Mouse (Mus musculus) liver, adult 2 months (tissue): ENCODE measurements around the gene Atp5h. TPM values are rescaled to one million over a fixed set of nuclear protein-coding genes. Genes with fewer than 3 reads are reported as not detected.

ENCODE experiments used
- DNase-seq: peaks from one replicate; pipeline ENCODE4 v3.0.0-alpha.2; 2011; ENCODE audit warnings: low read depth, low spot score; ENCODE audit errors: extremely low read depth
- H3K27ac ChIP-seq: fragments of 200-500 bp; replicated peaks from 2 replicates; pipeline ENCODE4 v1.5.1; 2012; ENCODE audit warnings: low read depth, mild to moderate bottlenecking, control low read depth, inconsistent platforms, low read length; ENCODE audit not compliant: insufficient read depth
- H3K27me3 ChIP-seq: fragments of 200-500 bp; 2 replicates; pipeline ENCODE4 v1.6.1; 2012; ENCODE audit warnings: mild to moderate bottlenecking, moderate library complexity, low read length, inconsistent platforms; ENCODE audit not compliant: control insufficient read depth, insufficient read depth
- H3K36me3 ChIP-seq: fragments of 200-500 bp; 2 replicates; pipeline ENCODE4 v1.6.1; 2012; ENCODE audit warnings: low read length, inconsistent platforms; ENCODE audit not compliant: control insufficient read depth, insufficient read depth
- H3K4me1 ChIP-seq: fragments of 200-500 bp; 2 replicates; pipeline ENCODE4 v1.6.1; 2011; ENCODE audit warnings: low read length; ENCODE audit not compliant: control insufficient read depth, insufficient read depth
- H3K4me3 ChIP-seq: fragments of 200-500 bp; 2 replicates; pipeline ENCODE4 v1.5.1; 2011; ENCODE audit warnings: low read depth, mild to moderate bottlenecking, control low read depth, low read length, moderate library complexity; ENCODE audit not compliant: insufficient read depth
- H3K79me2 ChIP-seq: fragments of 200-500 bp; 2 replicates; pipeline ENCODE4 v1.6.1; 2012; ENCODE audit warnings: inconsistent platforms, mild to moderate bottlenecking, low read length, moderate library complexity; ENCODE audit not compliant: control insufficient read depth, insufficient read depth
- H3K9ac ChIP-seq: fragments of 200-500 bp; 2 replicates; pipeline ENCODE4 v1.6.1; 2012; ENCODE audit warnings: low read depth, mild to moderate bottlenecking, control low read depth, inconsistent platforms, low read length
- CTCF ChIP-seq: fragments of 200-500 bp; IDR thresholded peaks from 2 replicates; pipeline ENCODE4 v1.5.1; 2011; ENCODE audit warnings: low read depth, low read length, control low read depth
- POLR2A ChIP-seq: fragments of 200-500 bp; IDR thresholded peaks from 2 replicates; pipeline ENCODE4 v1.6.1; 2011; ENCODE audit warnings: low read length, control low read depth; ENCODE audit not compliant: insufficient read depth; ENCODE audit errors: extremely low read depth
- WGBS: fragments of 180-500 bp; shearing (Covaris S2); methylation state at CpG from one replicate; pipeline ENCODE4 v1.1.7; 2018; 5-methylcytosine and 5-hydroxymethylcytosine counted together
- polyA plus RNA-seq: library from polyadenylated mRNA; depleted of rRNA; stranded (reverse); fragments of >200 nt; gene quantifications from 2 replicates; pipeline ENCODE4 v1.2.3, GENCODE M21; 2012; rRNA removed
- total RNA-seq: library from RNA; depleted of rRNA; stranded (reverse); fragments of >200 nt; gene quantifications from 2 replicates; pipeline ENCODE4 v1.2.3, GENCODE M21; 2014; rRNA removed

The Atp5h gene
- total and polyA plus RNA-seq, 2 experiments, result 103 to 648 TPM

DNA sequence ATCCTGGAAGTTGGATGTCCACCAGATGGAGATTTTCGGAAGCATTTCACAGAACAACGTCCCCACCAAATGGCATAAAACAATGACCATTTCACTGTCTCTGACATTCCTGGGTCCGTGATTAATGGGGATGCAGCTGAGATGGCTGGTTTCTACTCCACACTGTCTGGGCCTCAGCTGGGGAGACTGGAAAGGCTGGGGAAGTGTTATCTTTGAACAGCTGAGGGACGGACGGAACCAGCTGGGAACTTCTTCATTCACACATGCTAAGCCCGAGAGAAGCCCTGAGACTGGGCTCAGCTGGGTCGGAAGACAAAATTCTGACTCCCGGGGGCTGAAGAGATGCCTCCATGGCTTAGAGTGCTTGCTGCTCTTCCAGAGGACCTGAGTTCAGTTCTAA, 48.4 kb downstream of the Atp5h start:
- Histone ChIP-seq H3K9ac (no peak overlapping the region), H3K27me3 (peaks cover 4% of the 10 kb centered on the region), H3K79me2 (no peaks in the 10 kb centered on the region), H3K27ac (no peak overlapping the region), H3K4me1 (peaks cover 5% of the 10 kb centered on the region), H3K4me3 (no peak overlapping the region), H3K36me3 (no peaks in the 10 kb centered on the region)
- DNase-seq, result no peak
- WGBS, result 83% methylated on average over 8 of the region's 8 CpGs
- TF ChIP-seq CTCF (no peak), POLR2A (no peak)

- no peak overlapping the region for H3K27ac ChIP-seq
- H3K9ac ChIP-seq, result no peak overlapping the region
- H3K79me2 ChIP-seq, result no peaks in the 10 kb centered on the region
- no peaks in the 10 kb centered on the region for H3K36me3 ChIP-seq
- no peak for DNase-seq
- H3K27me3 ChIP-seq, result peaks cover 4% of the 10 kb centered on the region
- no peak for TF ChIP-seq CTCF
- no peak for TF ChIP-seq POLR2A
- H3K4me1 ChIP-seq, result peaks cover 5% of the 10 kb centered on the region
- H3K4me3 ChIP-seq, result no peak overlapping the region
- 80% methylated on average over 7 of the region's 7 CpGs for WGBS
Measured at GRCm38 (mm10) chr11:115370368-115370767, 49.4 kb downstream of the Atp5h start.

- Histone ChIP-seq H3K79me2 (no peaks in the 10 kb centered on the region), H3K4me1 (peaks cover 2% of the 10 kb centered on the region; the same call in 1 of the 2 replicates), H3K9ac (peak within 1 kb of the TSS; percentile 64), H3K36me3 (no peaks in the 10 kb centered on the region), H3K4me3 (peak within 1 kb of the TSS; percentile 61), H3K27me3 (peaks cover 4% of the 10 kb centered on the region), H3K27ac (no peak within 1 kb of the TSS)
- under 1% methylated on average over 39 of the region's 39 CpGs for WGBS
- DNase-seq, result peak; percentile 38
- no peak for TF ChIP-seq CTCF
- TF ChIP-seq POLR2A, result 0 out of 2 replicates have a peak, but pooled peaks have one; percentile 14
Measured at GRCm38 (mm10) chr11:115367395-115367944, 52.3 kb downstream of the Atp5h start, which contains the start of gene Hid1. TSS of gene Hid1 (minus strand) at chr11:115367756.

- Histone ChIP-seq H3K27ac (no peak overlapping the region; the same call in 1 of the 2 replicates), H3K4me3 (peak overlapping the region; percentile 61), H3K4me1 (peaks cover 2% of the 10 kb centered on the region; the same call in 1 of the 2 replicates), H3K79me2 (no peaks in the 10 kb centered on the region), H3K9ac (peak overlapping the region; percentile 64), H3K36me3 (no peaks in the 10 kb centered on the region), H3K27me3 (peaks cover 4% of the 10 kb centered on the region)
- no peak for DNase-seq
- 11% methylated on average over 28 of the region's 28 CpGs for WGBS
- TF ChIP-seq POLR2A, result no peak
- TF ChIP-seq CTCF, result no peak
Measured at GRCm38 (mm10) chr11:115366706-115367394, 52.9 kb downstream of the Atp5h start.

DNA sequence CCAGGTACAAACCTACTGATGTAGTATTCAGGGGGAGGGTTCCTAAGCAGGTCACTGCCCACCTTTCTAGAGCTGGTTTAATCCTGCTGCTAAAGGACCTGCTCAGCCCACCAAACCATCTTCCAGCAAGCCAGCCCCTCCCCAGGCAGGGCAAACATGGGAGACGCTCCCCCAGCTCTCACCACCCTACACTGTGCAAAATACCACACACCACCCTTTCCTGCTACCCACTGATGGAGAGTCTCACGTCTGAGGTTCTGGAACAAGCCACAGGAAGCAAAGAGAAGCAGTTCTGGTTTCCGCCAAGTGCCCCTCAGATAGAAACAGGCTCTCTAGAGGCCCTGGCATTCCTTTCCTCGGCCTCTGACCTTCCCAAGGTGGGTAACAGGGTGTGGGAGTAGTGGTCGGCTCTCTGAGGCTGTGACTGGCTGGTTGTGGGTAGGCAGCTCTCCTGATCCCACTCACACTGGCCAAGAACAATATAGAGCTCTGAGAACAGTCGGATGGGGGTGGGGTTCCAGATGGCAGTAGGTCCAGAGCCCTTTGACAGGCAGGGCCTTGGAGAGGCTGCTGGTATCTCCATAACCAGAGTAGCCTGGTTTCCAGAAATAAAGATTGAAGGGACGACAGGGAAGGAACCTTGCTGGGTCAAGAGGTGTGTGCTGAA, 53.6 kb downstream of the Atp5h start:
- Histone ChIP-seq H3K79me2 (no peaks in the 10 kb centered on the region), H3K27me3 (peaks cover 4% of the 10 kb centered on the region), H3K4me3 (no peak overlapping the region), H3K27ac (no peak overlapping the region; the same call in 1 of the 2 replicates), H3K4me1 (peaks cover 2% of the 10 kb centered on the region; the same call in 1 of the 2 replicates), H3K9ac (no peak overlapping the region), H3K36me3 (no peaks in the 10 kb centered on the region)
- 69% methylated on average over 7 of the region's 7 CpGs for WGBS
- TF ChIP-seq CTCF, result no peak
- TF ChIP-seq POLR2A, result no peak
- no peak for DNase-seq

Other genes with a start within 250 kb of the Atp5h start
- 5.3 and 8.1 TPM in 2 replicates for gene Tmem104, start 232.5 kb downstream of the Atp5h start, total RNA-seq
- gene Tmem104, start 232.5 kb downstream of the Atp5h start, polyA plus RNA-seq, result 8.7 and 9.1 TPM in 2 replicates
- gene Nat9, start 232.1 kb downstream of the Atp5h start, total RNA-seq, result 42.7 and 43.7 TPM in 2 replicates
- gene Nat9, start 232.1 kb downstream of the Atp5h start, polyA plus RNA-seq, result 28.7 and 35.2 TPM in 2 replicates
- under 0.01 TPM in 1 of 2 replicates, not detected in the other for gene Grin2c, start 152.7 kb downstream of the Atp5h start, total RNA-seq
- 0.05 and 0.07 TPM in 2 replicates for gene Grin2c, start 152.7 kb downstream of the Atp5h start, polyA plus RNA-seq
- 13.7 and 15.8 TPM in 2 replicates for gene Fdxr, start 142.9 kb downstream of the Atp5h start, total RNA-seq
- gene Fdxr, start 142.9 kb downstream of the Atp5h start, polyA plus RNA-seq, result 28.3 and 28.4 TPM in 2 replicates
- 56.1 and 78.8 TPM in 2 replicates for gene Fads6, start 122.3 kb downstream of the Atp5h start, total RNA-seq
- gene Fads6, start 122.3 kb downstream of the Atp5h start, polyA plus RNA-seq, result 55.3 and 66.0 TPM in 2 replicates
- gene Otop2, start 112.8 kb downstream of the Atp5h start, total RNA-seq, result not detected in 2 replicates
- gene Otop2, start 112.8 kb downstream of the Atp5h start, polyA plus RNA-seq, result not detected in 2 replicates
- gene Ush1g, start 97.9 kb downstream of the Atp5h start, total RNA-seq, result 0.20 and 0.28 TPM in 2 replicates
- 0.26 and 0.50 TPM in 2 replicates for gene Ush1g, start 97.9 kb downstream of the Atp5h start, polyA plus RNA-seq
- not detected in 2 replicates for gene Otop3, start 85.2 kb downstream of the Atp5h start, total RNA-seq
- not detected in 2 replicates for gene Otop3, start 85.2 kb downstream of the Atp5h start, polyA plus RNA-seq
- 0.55 and 1.3 TPM in 2 replicates for gene Hid1, start 52.2 kb downstream of the Atp5h start, total RNA-seq
- 1.1 and 3.1 TPM in 2 replicates for gene Hid1, start 52.2 kb downstream of the Atp5h start, polyA plus RNA-seq
- 1.3 and 1.4 TPM in 2 replicates for gene Cdr2l, start 38.0 kb downstream of the Atp5h start, total RNA-seq
- gene Cdr2l, start 38.0 kb downstream of the Atp5h start, polyA plus RNA-seq, result 2.4 and 2.7 TPM in 2 replicates
- gene Mrpl58, start 16.2 kb downstream of the Atp5h start, total RNA-seq, result 54.7 and 67.2 TPM in 2 replicates
- 67.5 and 70.0 TPM in 2 replicates for gene Mrpl58, start 16.2 kb downstream of the Atp5h start, polyA plus RNA-seq
- gene Kctd2, start 166 bp upstream of the Atp5h start, total RNA-seq, result 10.0 and 14.2 TPM in 2 replicates
- 18.2 and 21.1 TPM in 2 replicates for gene Kctd2, start 166 bp upstream of the Atp5h start, polyA plus RNA-seq
- gene Trim80, start 20.6 kb upstream of the Atp5h start, total RNA-seq, result 0.74 and 0.94 TPM in 2 replicates
- 2.0 and 4.0 TPM in 2 replicates for gene Trim80, start 20.6 kb upstream of the Atp5h start, polyA plus RNA-seq
- gene Slc16a5, start 42.5 kb upstream of the Atp5h start, total RNA-seq, result 23.0 and 36.3 TPM in 2 replicates
- gene Slc16a5, start 42.5 kb upstream of the Atp5h start, polyA plus RNA-seq, result 49.1 and 101 TPM in 2 replicates
- 1.6 and 1.7 TPM in 2 replicates for gene Armc7, start 55.7 kb upstream of the Atp5h start, total RNA-seq
- gene Armc7, start 55.7 kb upstream of the Atp5h start, polyA plus RNA-seq, result 3.2 and 4.0 TPM in 2 replicates
- gene Nt5c, start 71.9 kb upstream of the Atp5h start, total RNA-seq, result 39.2 and 39.5 TPM in 2 replicates
- 29.6 and 32.6 TPM in 2 replicates for gene Nt5c, start 71.9 kb upstream of the Atp5h start, polyA plus RNA-seq
- 14.1 and 17.2 TPM in 2 replicates for gene Jpt1, start 94.4 kb upstream of the Atp5h start, total RNA-seq
- 25.1 and 28.4 TPM in 2 replicates for gene Jpt1, start 94.4 kb upstream of the Atp5h start, polyA plus RNA-seq
- 106 and 107 TPM in 2 replicates for gene Sumo2, start 116.3 kb upstream of the Atp5h start, total RNA-seq
- gene Sumo2, start 116.3 kb upstream of the Atp5h start, polyA plus RNA-seq, result 24.0 and 27.2 TPM in 2 replicates
- gene Nup85, start 144.5 kb upstream of the Atp5h start, total RNA-seq, result 21.8 and 24.3 TPM in 2 replicates
- 21.9 and 22.4 TPM in 2 replicates for gene Nup85, start 144.5 kb upstream of the Atp5h start, polyA plus RNA-seq
- 48.1 and 50.4 TPM in 2 replicates for gene Mrps7, start 184.0 kb upstream of the Atp5h start, total RNA-seq
- gene Mrps7, start 184.0 kb upstream of the Atp5h start, polyA plus RNA-seq, result 32.9 and 39.2 TPM in 2 replicates
- 1.7 and 3.2 TPM in 2 replicates for gene Gga3, start 184.1 kb upstream of the Atp5h start, total RNA-seq
- gene Gga3, start 184.1 kb upstream of the Atp5h start, polyA plus RNA-seq, result 5.9 and 8.3 TPM in 2 replicates
- gene Mif4gd, start 193.0 kb upstream of the Atp5h start, total RNA-seq, result 35.5 and 40.3 TPM in 2 replicates
- gene Mif4gd, start 193.0 kb upstream of the Atp5h start, polyA plus RNA-seq, result 108 and 132 TPM in 2 replicates
- 8.9 and 14.5 TPM in 2 replicates for gene Slc25a19, start 208.3 kb upstream of the Atp5h start, total RNA-seq
- 19.5 and 21.3 TPM in 2 replicates for gene Slc25a19, start 208.3 kb upstream of the Atp5h start, polyA plus RNA-seq